Mouse (Mus musculus) kidney, adult 2 months (tissue): ENCODE data around the gene Tubb2a.

Experiments
- CTCF ChIP-seq: fragments of 200-500 bp; conservative IDR thresholded peaks from 2 replicates; pipeline ENCODE4 v1.5.1; 2011; ENCODE audit warnings: low read depth, mild to moderate bottlenecking, control low read depth, low read length, moderate library complexity, mixed read lengths; ENCODE audit not compliant: insufficient read depth, insufficient read length
- POLR2A ChIP-seq: fragments of 200-500 bp; IDR thresholded peaks from one replicate; pipeline ENCODE4 v1.6.1; 2011; ENCODE audit warnings: low read depth, low read length, control low read depth

GRCm38 (mm10) chr13:34045511-34046249 is 32.1 kb downstream of the Tubb2a start:
- TF ChIP-seq CTCF (no peak), POLR2A (no peak)
